Mouse (Mus musculus): ENCODE data around the gene Fxn. TPM values are rescaled to one million over a fixed set of nuclear protein-coding genes. Genes with fewer than 3 reads are reported as not detected.
A peak's percentile ranks its signal among the peaks of the same experiment; 100 is the strongest.

The Fxn gene
- polyA plus RNA-seq, 1 experiment from 2014 or later: 37.9 TPM

DNA sequence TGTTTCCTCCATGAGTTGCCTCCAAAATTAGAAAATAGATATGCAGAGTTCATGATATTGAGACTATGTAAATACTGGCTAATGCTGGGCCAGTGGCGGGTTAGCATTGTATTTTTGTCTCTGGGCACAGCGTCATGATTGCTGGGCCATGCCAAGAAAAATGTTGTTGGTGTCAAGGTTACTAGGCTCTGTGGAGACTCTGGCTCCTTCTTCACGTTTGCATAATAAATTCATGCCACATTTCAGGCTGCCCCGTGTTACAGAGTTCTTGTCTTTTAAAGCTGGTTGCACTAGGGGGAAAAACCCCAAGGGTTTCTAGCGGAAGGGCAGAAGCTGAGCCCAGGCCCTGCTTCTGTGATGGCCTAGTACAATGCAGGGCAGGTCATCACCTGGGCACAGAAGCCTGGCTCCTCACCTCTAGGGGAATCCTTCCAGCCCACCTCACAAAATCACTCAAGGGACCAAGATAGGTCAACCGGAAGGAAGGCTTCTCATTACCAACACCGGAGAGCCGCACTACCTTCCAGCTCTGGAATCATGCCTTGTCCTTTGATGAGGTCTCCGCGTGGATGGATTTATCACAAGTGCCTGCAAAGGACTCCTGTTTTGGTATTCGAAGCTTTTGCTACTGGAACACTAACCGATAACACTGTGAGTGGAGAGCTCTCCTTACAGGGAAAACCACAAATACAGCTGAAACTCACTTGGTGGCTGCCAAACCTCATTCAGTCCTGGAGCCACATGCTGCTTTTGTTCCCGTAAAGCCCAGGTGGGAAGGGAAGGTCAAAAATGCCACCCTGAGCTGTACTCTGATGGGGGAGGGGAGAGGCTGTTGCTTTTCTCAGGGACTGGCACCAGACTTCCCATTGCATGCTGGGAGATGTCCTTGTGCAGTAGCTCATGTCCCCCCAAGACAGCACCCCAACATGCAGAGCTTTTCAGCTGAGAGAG is 27.1 kb upstream of the Fxn start:
- 69% methylated on average over 13 of the region's 13 CpGs for WGBS
- Histone ChIP-seq H3K27me3 (ENCODE audit: control insufficient read depth, insufficient read depth, low read length) (no peaks in the 10 kb centered on the region), H3K4me2 (ENCODE audit: low read length) (no peak overlapping the region), H3K36me3 (ENCODE audit: control insufficient read depth, insufficient read depth, low read length) (no peaks in the 10 kb centered on the region), H3K4me3 (replicated peaks; ENCODE audit: low read depth, low read length) (no peak overlapping the region), H3K9me3 (ENCODE audit: control insufficient read depth, low read length) (no peaks in the 10 kb centered on the region), H3K4me1 (ENCODE audit: control insufficient read depth, insufficient read depth, low read length) (peaks cover 9% of the 10 kb centered on the region), H3K9ac (replicated peaks; ENCODE audit: low read length) (0 out of 2 replicates have a peak overlapping the region, but pooled peaks have one; percentile 10), H3K27ac (replicated peaks; ENCODE audit: low read depth, low read length) (peak overlapping the region; percentile 37; the same call in 1 of the 2 replicates)
- ATAC-seq (ENCODE audit: low FRiP score, low TSS enrichment) (no peak), DNase-seq (no peak)

DNA sequence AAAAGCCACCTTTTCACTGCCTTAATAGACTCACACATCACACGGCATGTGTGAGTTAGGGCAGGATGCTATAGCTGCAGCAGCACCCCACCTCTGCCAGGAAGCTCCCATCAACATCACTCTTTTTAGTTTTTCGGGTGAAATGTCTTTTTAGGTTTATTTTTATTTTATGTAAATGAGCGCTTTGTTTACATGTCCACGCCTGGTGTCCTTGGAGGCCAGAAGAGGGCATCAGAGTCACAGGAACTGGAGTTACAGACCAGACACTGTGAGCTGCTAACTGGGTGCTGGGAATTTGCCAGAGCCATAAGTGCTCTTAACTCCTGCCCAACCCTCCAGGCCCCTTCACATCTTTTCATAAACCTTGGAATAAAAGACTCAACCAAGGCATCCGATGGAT is 25.9 kb upstream of the Fxn start:
- WGBS: 96% methylated on average over 5 of the region's 5 CpGs
- DNase-seq (no peak), ATAC-seq (ENCODE audit: low FRiP score, low TSS enrichment) (no peak)
- H3K9ac ChIP-seq (replicated peaks; ENCODE audit: low read length): no peak overlapping the region
- no peak overlapping the region for H3K4me2 ChIP-seq (ENCODE audit: low read length)
- H3K36me3 ChIP-seq (ENCODE audit: control insufficient read depth, insufficient read depth, low read length): no peaks in the 10 kb centered on the region
- H3K27me3 ChIP-seq (ENCODE audit: control insufficient read depth, insufficient read depth, low read length): no peaks in the 10 kb centered on the region
- H3K27ac ChIP-seq (replicated peaks; ENCODE audit: low read depth, low read length): no peak overlapping the region
- peaks cover 12% of the 10 kb centered on the region for H3K4me1 ChIP-seq (ENCODE audit: control insufficient read depth, insufficient read depth, low read length)
- no peak overlapping the region for H3K4me3 ChIP-seq (replicated peaks; ENCODE audit: low read depth, low read length)
- no peaks in the 10 kb centered on the region for H3K9me3 ChIP-seq (ENCODE audit: control insufficient read depth, low read length)

DNA sequence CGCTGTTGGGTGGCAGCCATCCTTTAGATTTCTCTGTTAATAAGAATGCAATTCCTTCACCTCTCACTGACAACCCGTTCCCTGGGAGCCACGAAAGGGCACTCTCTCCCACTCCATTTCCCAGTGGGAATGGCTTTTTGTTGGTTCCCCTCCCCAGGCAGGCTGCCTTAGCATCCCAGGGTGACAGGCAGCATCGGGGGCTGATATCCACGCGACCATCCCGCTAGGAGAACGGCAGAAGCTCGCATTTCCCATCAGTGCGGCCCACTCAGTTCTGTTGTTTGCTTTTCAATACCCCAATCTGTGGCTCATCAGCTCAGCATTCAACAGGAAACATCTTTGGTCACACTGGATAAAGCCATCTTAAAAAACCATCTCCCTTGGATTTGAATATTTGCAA is 21.8 kb upstream of the Fxn start:
- no peak for ATAC-seq (ENCODE audit: low FRiP score, low TSS enrichment)
- Histone ChIP-seq H3K4me1 (ENCODE audit: control insufficient read depth, insufficient read depth, low read length) (peaks cover 4% of the 10 kb centered on the region), H3K27me3 (ENCODE audit: control insufficient read depth, insufficient read depth, low read length) (no peaks in the 10 kb centered on the region), H3K4me3 (replicated peaks; ENCODE audit: low read depth, low read length) (no peak overlapping the region), H3K4me2 (ENCODE audit: low read length) (no peak overlapping the region), H3K27ac (replicated peaks; ENCODE audit: low read depth, low read length) (no peak overlapping the region), H3K9me3 (ENCODE audit: control insufficient read depth, low read length) (no peaks in the 10 kb centered on the region), H3K9ac (replicated peaks; ENCODE audit: low read length) (no peak overlapping the region), H3K36me3 (ENCODE audit: control insufficient read depth, insufficient read depth, low read length) (no peaks in the 10 kb centered on the region)
- no peak for DNase-seq
- 12% methylated on average over 10 of the region's 10 CpGs for WGBS

- H3K27me3 ChIP-seq (ENCODE audit: control insufficient read depth, insufficient read depth, low read length): no peaks in the 10 kb centered on the region
- 3% methylated on average over 5 of the region's 5 CpGs for WGBS
- peak; percentile 46; the same call in 1 of the 2 replicates for ATAC-seq (ENCODE audit: low FRiP score, low TSS enrichment)
- H3K9ac ChIP-seq (replicated peaks; ENCODE audit: low read length): no peak overlapping the region
- no peaks in the 10 kb centered on the region for H3K36me3 ChIP-seq (ENCODE audit: control insufficient read depth, insufficient read depth, low read length)
- no peak overlapping the region for H3K4me3 ChIP-seq (replicated peaks; ENCODE audit: low read depth, low read length)
- no peak for DNase-seq
- peak overlapping the region; percentile 11; the same call in 1 of the 2 replicates for H3K4me2 ChIP-seq (ENCODE audit: low read length)
- H3K4me1 ChIP-seq (ENCODE audit: control insufficient read depth, insufficient read depth, low read length): peaks cover 4% of the 10 kb centered on the region
- no peaks in the 10 kb centered on the region for H3K9me3 ChIP-seq (ENCODE audit: control insufficient read depth, low read length)
- H3K27ac ChIP-seq (replicated peaks; ENCODE audit: low read depth, low read length): no peak overlapping the region
Measured at GRCm38 (mm10) chr19:24301768-24302148, 21.4 kb upstream of the Fxn start.

- ATAC-seq (ENCODE audit: low FRiP score, low TSS enrichment) (peak; percentile 86), DNase-seq (peak; percentile 94)
- H3K9me3 ChIP-seq (ENCODE audit: control insufficient read depth, low read length): no peaks in the 10 kb centered on the region
- H3K27me3 ChIP-seq (ENCODE audit: control insufficient read depth, insufficient read depth, low read length): no peaks in the 10 kb centered on the region
- no peak overlapping the region for H3K9ac ChIP-seq (replicated peaks; ENCODE audit: low read length)
- H3K27ac ChIP-seq (replicated peaks; ENCODE audit: low read depth, low read length): no peak overlapping the region
- H3K4me2 ChIP-seq (ENCODE audit: low read length): peak overlapping the region; percentile 43
- 3% methylated on average over 9 of the region's 9 CpGs for WGBS
- H3K4me3 ChIP-seq (replicated peaks; ENCODE audit: low read depth, low read length): peak overlapping the region; percentile 11; the same call in 1 of the 2 replicates
- no peaks in the 10 kb centered on the region for H3K36me3 ChIP-seq (ENCODE audit: control insufficient read depth, insufficient read depth, low read length)
- H3K4me1 ChIP-seq (ENCODE audit: control insufficient read depth, insufficient read depth, low read length): peaks cover 4% of the 10 kb centered on the region
Measured at GRCm38 (mm10) chr19:24300994-24301767, 20.8 kb upstream of the Fxn start.

- no peak for ATAC-seq (ENCODE audit: low FRiP score, low TSS enrichment)
Measured at GRCm38 (mm10) chr19:24293537-24293936, 13.1 kb upstream of the Fxn start.

DNA sequence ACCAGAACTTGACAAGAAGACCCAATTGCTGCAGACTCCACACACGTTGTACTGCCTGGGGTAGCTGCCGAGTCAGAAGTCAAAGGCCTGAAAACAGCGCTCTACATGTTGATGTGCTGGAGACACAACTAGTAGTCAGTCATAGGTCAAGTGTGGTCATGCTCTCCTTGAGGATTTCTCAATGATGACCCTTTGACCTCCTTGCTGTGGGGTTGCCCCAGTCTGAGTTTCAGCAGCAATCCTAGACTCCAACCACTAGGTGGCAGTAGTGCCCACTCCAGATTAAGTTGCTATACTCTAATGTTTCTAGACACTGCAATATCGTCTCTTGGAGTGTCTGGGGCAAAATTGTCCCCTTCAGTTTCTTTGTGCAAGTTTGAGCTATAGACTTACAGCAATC is 3.8 kb upstream of the Fxn start:
- Histone ChIP-seq H3K36me3 (ENCODE audit: control insufficient read depth, insufficient read depth, low read length) (no peaks in the 10 kb centered on the region), H3K4me3 (replicated peaks; ENCODE audit: low read depth, low read length) (no peak overlapping the region), H3K4me1 (ENCODE audit: control insufficient read depth, insufficient read depth, low read length) (peaks cover 6% of the 10 kb centered on the region; the same call in 1 of the 2 replicates), H3K27ac (replicated peaks; ENCODE audit: low read depth, low read length) (no peak overlapping the region), H3K4me2 (ENCODE audit: low read length) (no peak overlapping the region), H3K9me3 (ENCODE audit: control insufficient read depth, low read length) (no peaks in the 10 kb centered on the region), H3K27me3 (ENCODE audit: control insufficient read depth, insufficient read depth, low read length) (no peaks in the 10 kb centered on the region), H3K9ac (replicated peaks; ENCODE audit: low read length) (no peak overlapping the region)
- ATAC-seq (ENCODE audit: low FRiP score, low TSS enrichment): no peak
- DNase-seq: peak; percentile 70
- WGBS: 63% methylated on average over 4 of the region's 4 CpGs

More at GRCm38 (mm10) chr19:24293537-24293936, 13.1 kb upstream of the Fxn start:
- H3K9ac ChIP-seq (replicated peaks; ENCODE audit: low read length): no peak overlapping the region
- no peak overlapping the region for H3K27ac ChIP-seq (replicated peaks; ENCODE audit: low read depth, low read length)
- no peaks in the 10 kb centered on the region for H3K27me3 ChIP-seq (ENCODE audit: control insufficient read depth, insufficient read depth, low read length)
- H3K4me1 ChIP-seq (ENCODE audit: control insufficient read depth, insufficient read depth, low read length): no peaks in the 10 kb centered on the region
- 84% methylated on average over 5 of the region's 5 CpGs for WGBS
- no peak for DNase-seq
- no peak overlapping the region for H3K4me3 ChIP-seq (replicated peaks; ENCODE audit: low read depth, low read length)
- H3K4me2 ChIP-seq (ENCODE audit: low read length): no peak overlapping the region
- no peaks in the 10 kb centered on the region for H3K9me3 ChIP-seq (ENCODE audit: control insufficient read depth, low read length)
- no peaks in the 10 kb centered on the region for H3K36me3 ChIP-seq (ENCODE audit: control insufficient read depth, insufficient read depth, low read length)

- WGBS: 67% methylated on average over 7 of the region's 7 CpGs
- no peak overlapping the region for H3K4me3 ChIP-seq (replicated peaks; ENCODE audit: low read depth, low read length)
- ATAC-seq (ENCODE audit: low FRiP score, low TSS enrichment) (no peak), DNase-seq (no peak)
- no peak overlapping the region for H3K27ac ChIP-seq (replicated peaks; ENCODE audit: low read depth, low read length)
- peak overlapping the region; percentile 90 for H3K4me2 ChIP-seq (ENCODE audit: low read length)
- no peaks in the 10 kb centered on the region for H3K9me3 ChIP-seq (ENCODE audit: control insufficient read depth, low read length)
- no peak overlapping the region for H3K9ac ChIP-seq (replicated peaks; ENCODE audit: low read length)
- no peaks in the 10 kb centered on the region for H3K27me3 ChIP-seq (ENCODE audit: control insufficient read depth, insufficient read depth, low read length)
- peaks cover 8% of the 10 kb centered on the region; the same call in 1 of the 2 replicates for H3K4me1 ChIP-seq (ENCODE audit: control insufficient read depth, insufficient read depth, low read length)
- H3K36me3 ChIP-seq (ENCODE audit: control insufficient read depth, insufficient read depth, low read length): no peaks in the 10 kb centered on the region
Measured at GRCm38 (mm10) chr19:24281288-24281980, 1.0 kb upstream of the Fxn start.
